Mouse (Mus musculus) mouse trophoblast stem cell (cell line): ENCODE results near the gene Gpr27.

Experiments used
- in situ Hi-C, 2 experiments: fragments of 300-500 bp; cut with MseI, MboI; formaldehyde crosslinking; loops; 2 replicates in 1 of 2; 3 replicates in 1 of 2; pipeline ENCODE4 v1.15.1; 2025

Gene Gpr27

GRCm38 (mm10) chr6:99677325-99677724, 15.2 kb upstream of the Gpr27 start:
- in situ Hi-C loops = no loop called here

GRCm38 (mm10) chr6:99678108-99678507, 14.4 kb upstream of the Gpr27 start:
- in situ Hi-C loops = no loop called here

GRCm38 (mm10) chr6:99683974-99684373, 8.5 kb upstream of the Gpr27 start:
- in situ Hi-C loops = loop anchor here in 1 of 2 experiments (10.0 kb wide), 1 partner anchor 101 kb away; no protein-coding TSS in a partner anchor

- in situ Hi-C loops = loop anchor here in 1 of 2 experiments (10.0 kb wide), 1 partner anchor 100 kb away; no protein-coding TSS in a partner anchor
These were observed 7.6 kb upstream of the Gpr27 start for GRCm38 (mm10) chr6:99684899-99685298.

GRCm38 (mm10) chr6:99688513-99688912, 4.0 kb upstream of the Gpr27 start:
- in situ Hi-C loops = loop anchor here in 1 of 2 experiments (10.0 kb wide), 1 partner anchor 96 kb away; no protein-coding TSS in a partner anchor

- in situ Hi-C loops = no loop called here
These were observed 743 bp upstream of the Gpr27 start for GRCm38 (mm10) chr6:99691666-99692205.

GRCm38 (mm10) chr6:99692916-99693841, 700 bp downstream of the Gpr27 start:
- in situ Hi-C loops = no loop called here

GRCm38 (mm10) chr6:99700484-99700883, 8.0 kb downstream of the Gpr27 start:
- in situ Hi-C loops = no loop called here

- in situ Hi-C loops = no loop called here
These were observed 19.2 kb downstream of the Gpr27 start for GRCm38 (mm10) chr6:99711576-99712101.

GRCm38 (mm10) chr6:99713256-99713655, 20.8 kb downstream of the Gpr27 start:
- in situ Hi-C loops = no loop called here

GRCm38 (mm10) chr6:99715191-99715590, 22.7 kb downstream of the Gpr27 start:
- in situ Hi-C loops = no loop called here

GRCm38 (mm10) chr6:99715913-99716312, 23.4 kb downstream of the Gpr27 start:
- in situ Hi-C loops = no loop called here

GRCm38 (mm10) chr6:99721032-99721431, 28.6 kb downstream of the Gpr27 start:
- in situ Hi-C loops = no loop called here

GRCm38 (mm10) chr6:99722390-99722789, 29.9 kb downstream of the Gpr27 start:
- in situ Hi-C loops = no loop called here

GRCm38 (mm10) chr6:99725971-99726561, 33.6 kb downstream of the Gpr27 start, which contains the start of gene Prok2:
TSS of gene Prok2 (minus strand) at chr6:99726392.
- in situ Hi-C loops = no loop called here

- in situ Hi-C loops = no loop called here
These were observed 34.3 kb downstream of the Gpr27 start for GRCm38 (mm10) chr6:99726576-99727303.

- in situ Hi-C loops = no loop called here
These were observed 37.4 kb downstream of the Gpr27 start for GRCm38 (mm10) chr6:99729853-99730252.

GRCm38 (mm10) chr6:99731926-99732325, 39.4 kb downstream of the Gpr27 start:
- in situ Hi-C loops = no loop called here

- in situ Hi-C loops = no loop called here
These were observed 40.2 kb downstream of the Gpr27 start for GRCm38 (mm10) chr6:99732673-99733072.

- in situ Hi-C loops = no loop called here
These were observed 42.2 kb downstream of the Gpr27 start for GRCm38 (mm10) chr6:99734666-99735065.

GRCm38 (mm10) chr6:99742866-99743265, 50.4 kb downstream of the Gpr27 start:
- in situ Hi-C loops = no loop called here
